Mouse (Mus musculus) forebrain, embryonic 16.5 days (tissue): ENCODE measurements around the gene Ube4b. TPM values are rescaled to one million over a fixed set of nuclear protein-coding genes. Genes with fewer than 3 reads are reported as not detected.

ENCODE experiments used
- ATAC-seq: fragments of 200-750 bp; cut with Nextera tagmentation; 2 replicates; pipeline ENCODE4 v1.8.0; 2017; ENCODE audit warnings: mild to moderate bottlenecking, moderate library complexity
- H3K27ac ChIP-seq: fragments of 300-500 bp; sonication (generic); 2 replicates; pipeline ENCODE4 v1.5.1; 2014; ENCODE audit warnings: low read length, control low read depth
- H3K27me3 ChIP-seq: fragments of 300-500 bp; sonication (generic); replicated peaks from 2 replicates; pipeline ENCODE4 v1.6.1; 2014; ENCODE audit warnings: low read length; ENCODE audit not compliant: control insufficient read depth, insufficient read depth
- H3K36me3 ChIP-seq: fragments of 300-500 bp; sonication (generic); 2 replicates; pipeline ENCODE4 v1.6.1; 2014; ENCODE audit not compliant: control insufficient read depth, insufficient read depth
- H3K4me1 ChIP-seq: fragments of 300-500 bp; sonication (generic); replicated peaks from 2 replicates; pipeline ENCODE4 v1.6.1; 2014; ENCODE audit warnings: low read length; ENCODE audit not compliant: control insufficient read depth, insufficient read depth
- H3K4me2 ChIP-seq: fragments of 300-500 bp; sonication (generic); 2 replicates; pipeline ENCODE4 v1.6.1; 2014; ENCODE audit warnings: mild to moderate bottlenecking, low read length, control low read depth
- H3K4me3 ChIP-seq: fragments of 300-500 bp; sonication (generic); replicated peaks from 2 replicates; pipeline ENCODE4 v1.5.1; 2014; ENCODE audit warnings: mild to moderate bottlenecking, low read length, control low read depth
- H3K9ac ChIP-seq: fragments of 300-500 bp; sonication (generic); replicated peaks from 2 replicates; pipeline ENCODE4 v1.6.1; 2014; ENCODE audit warnings: low read depth, low read length, control low read depth
- H3K9me3 ChIP-seq: fragments of 300-500 bp; sonication (generic); 2 replicates; pipeline ENCODE4 v1.6.1; 2016; ENCODE audit warnings: low read length; ENCODE audit not compliant: control insufficient read depth
- WGBS: fragments of 180-500 bp; shearing (Covaris S2); extraction: QIAGEN DNeasy Blood & Tissue Kit; methylation state at CpG from one replicate; pipeline ENCODE4 v1.1.7; 2014; 5-methylcytosine and 5-hydroxymethylcytosine counted together
- polyA plus RNA-seq: library from polyadenylated mRNA; unstranded; fragments of >200 nt; fragmentation: Nextera tagmentation; extraction: Ambion mirVana; gene quantifications from 2 replicates; pipeline ENCODE4 v1.2.1, GENCODE M21; 2015

Gene Ube4b
- polyA plus RNA-seq, 1 experiment from 2014 or later, result 59.8 TPM

- no peak overlapping the region for H3K4me3 ChIP-seq
- H3K27me3 ChIP-seq, result no peaks in the 10 kb centered on the region
- no peak overlapping the region for H3K9ac ChIP-seq
- no peaks in the 10 kb centered on the region for H3K4me1 ChIP-seq
- ATAC-seq, result no peak
- 78% methylated on average over 5 of the region's 5 CpGs for WGBS
- no peak overlapping the region for H3K27ac ChIP-seq
- peaks cover 19% of the 10 kb centered on the region for H3K36me3 ChIP-seq
- H3K4me2 ChIP-seq, result no peak overlapping the region
- H3K9me3 ChIP-seq, result no peaks in the 10 kb centered on the region
Measured at GRCm38 (mm10) chr4:149339426-149340214, 86.9 kb downstream of the Ube4b start.

GRCm38 (mm10) chr4:149338137-149338536, 88.4 kb downstream of the Ube4b start:
- Histone ChIP-seq H3K27ac (no peak overlapping the region), H3K4me1 (no peaks in the 10 kb centered on the region), H3K4me3 (no peak overlapping the region), H3K9me3 (no peaks in the 10 kb centered on the region), H3K9ac (no peak overlapping the region), H3K4me2 (no peak overlapping the region), H3K27me3 (no peaks in the 10 kb centered on the region), H3K36me3 (peaks cover 24% of the 10 kb centered on the region)
- no peak for ATAC-seq
- 77% methylated on average over 2 of the region's 2 CpGs for WGBS

- Histone ChIP-seq H3K4me1 (no peaks in the 10 kb centered on the region), H3K27ac (no peak overlapping the region), H3K36me3 (peaks cover 21% of the 10 kb centered on the region), H3K4me2 (no peak overlapping the region), H3K27me3 (no peaks in the 10 kb centered on the region), H3K9me3 (no peaks in the 10 kb centered on the region), H3K4me3 (no peak overlapping the region), H3K9ac (no peak overlapping the region)
- 85% methylated on average over 9 of the region's 9 CpGs for WGBS
- no peak for ATAC-seq
Measured at GRCm38 (mm10) chr4:149337353-149337752, 89.2 kb downstream of the Ube4b start.

GRCm38 (mm10) chr4:149336302-149336701, 90.2 kb downstream of the Ube4b start:
- H3K9ac ChIP-seq, result no peak overlapping the region
- no peaks in the 10 kb centered on the region for H3K27me3 ChIP-seq
- no peaks in the 10 kb centered on the region for H3K4me1 ChIP-seq
- ATAC-seq, result no peak
- H3K4me2 ChIP-seq, result no peak overlapping the region
- no peak overlapping the region for H3K27ac ChIP-seq
- H3K36me3 ChIP-seq, result peaks cover 25% of the 10 kb centered on the region
- no peaks in the 10 kb centered on the region for H3K9me3 ChIP-seq
- no peak overlapping the region for H3K4me3 ChIP-seq
- 94% methylated on average over 7 of the region's 7 CpGs for WGBS

GRCm38 (mm10) chr4:149334881-149335280, 91.7 kb downstream of the Ube4b start:
- Histone ChIP-seq H3K9ac (no peak overlapping the region), H3K27me3 (no peaks in the 10 kb centered on the region), H3K9me3 (no peaks in the 10 kb centered on the region), H3K4me3 (no peak overlapping the region), H3K4me2 (no peak overlapping the region), H3K4me1 (no peaks in the 10 kb centered on the region), H3K36me3 (peaks cover 35% of the 10 kb centered on the region), H3K27ac (no peak overlapping the region)
- ATAC-seq, result no peak
- WGBS, result 94% methylated on average over 11 of the region's 11 CpGs

GRCm38 (mm10) chr4:149332726-149333125, 93.8 kb downstream of the Ube4b start:
- Histone ChIP-seq H3K9me3 (no peaks in the 10 kb centered on the region), H3K4me3 (no peak overlapping the region), H3K27me3 (no peaks in the 10 kb centered on the region), H3K27ac (no peak overlapping the region), H3K36me3 (peaks cover 47% of the 10 kb centered on the region), H3K4me1 (no peaks in the 10 kb centered on the region), H3K9ac (no peak overlapping the region), H3K4me2 (no peak overlapping the region)
- ATAC-seq, result no peak
- WGBS, result 88% methylated on average over 7 of the region's 7 CpGs

GRCm38 (mm10) chr4:149330495-149330894, 96.1 kb downstream of the Ube4b start:
- no peak overlapping the region for H3K4me3 ChIP-seq
- H3K9me3 ChIP-seq, result no peaks in the 10 kb centered on the region
- no peak for ATAC-seq
- WGBS, result 94% methylated on average over 5 of the region's 5 CpGs
- no peak overlapping the region for H3K9ac ChIP-seq
- H3K36me3 ChIP-seq, result peaks cover 44% of the 10 kb centered on the region
- no peak overlapping the region for H3K4me2 ChIP-seq
- H3K27ac ChIP-seq, result no peak overlapping the region
- H3K27me3 ChIP-seq, result no peaks in the 10 kb centered on the region
- H3K4me1 ChIP-seq, result no peaks in the 10 kb centered on the region

- no peak overlapping the region for H3K9ac ChIP-seq
Measured at GRCm38 (mm10) chr4:149328735-149329134, 97.8 kb downstream of the Ube4b start.

GRCm38 (mm10) chr4:149327281-149327680, 99.3 kb downstream of the Ube4b start:
- no peak for ATAC-seq
- H3K36me3 ChIP-seq, result peaks cover 29% of the 10 kb centered on the region
- no peak overlapping the region for H3K27ac ChIP-seq
- H3K4me2 ChIP-seq, result no peak overlapping the region
- H3K4me3 ChIP-seq, result no peak overlapping the region
- H3K4me1 ChIP-seq, result no peaks in the 10 kb centered on the region
- no peaks in the 10 kb centered on the region for H3K27me3 ChIP-seq
- 90% methylated on average over 7 of the region's 7 CpGs for WGBS
- no peak overlapping the region for H3K9ac ChIP-seq
- no peaks in the 10 kb centered on the region for H3K9me3 ChIP-seq

More at GRCm38 (mm10) chr4:149328735-149329134, 97.8 kb downstream of the Ube4b start:
- no peak overlapping the region for H3K4me3 ChIP-seq
- peaks cover 33% of the 10 kb centered on the region for H3K36me3 ChIP-seq
- ATAC-seq, result no peak
- H3K27me3 ChIP-seq, result no peaks in the 10 kb centered on the region
- no peaks in the 10 kb centered on the region for H3K4me1 ChIP-seq
- H3K9me3 ChIP-seq, result no peaks in the 10 kb centered on the region
- H3K27ac ChIP-seq, result no peak overlapping the region
- WGBS, result 78% methylated on average over 4 of the region's 4 CpGs
- H3K4me2 ChIP-seq, result no peak overlapping the region
